Mouse (Mus musculus): ENCODE results near the gene Ewsr1. TPM values are rescaled to one million over a fixed set of nuclear protein-coding genes. Genes with fewer than 3 reads are reported as not detected.

Ewsr1 gene
- total RNA-seq, 4 experiments from 2014 or later = 291 to 340 (median 310) TPM

GRCm38 (mm10) chr11:5059230-5059629 lies 39.8 kb downstream of the Ewsr1 start:
- DNase-seq (ENCODE audit: low spot score in 2 of 2) = peak in 1 of 2 experiments; percentile 26

GRCm38 (mm10) chr11:5058783-5059182 lies 40.3 kb downstream of the Ewsr1 start:
- peak in 1 of 2 experiments; percentile 22 for DNase-seq (ENCODE audit: low spot score in 2 of 2)

DNA sequence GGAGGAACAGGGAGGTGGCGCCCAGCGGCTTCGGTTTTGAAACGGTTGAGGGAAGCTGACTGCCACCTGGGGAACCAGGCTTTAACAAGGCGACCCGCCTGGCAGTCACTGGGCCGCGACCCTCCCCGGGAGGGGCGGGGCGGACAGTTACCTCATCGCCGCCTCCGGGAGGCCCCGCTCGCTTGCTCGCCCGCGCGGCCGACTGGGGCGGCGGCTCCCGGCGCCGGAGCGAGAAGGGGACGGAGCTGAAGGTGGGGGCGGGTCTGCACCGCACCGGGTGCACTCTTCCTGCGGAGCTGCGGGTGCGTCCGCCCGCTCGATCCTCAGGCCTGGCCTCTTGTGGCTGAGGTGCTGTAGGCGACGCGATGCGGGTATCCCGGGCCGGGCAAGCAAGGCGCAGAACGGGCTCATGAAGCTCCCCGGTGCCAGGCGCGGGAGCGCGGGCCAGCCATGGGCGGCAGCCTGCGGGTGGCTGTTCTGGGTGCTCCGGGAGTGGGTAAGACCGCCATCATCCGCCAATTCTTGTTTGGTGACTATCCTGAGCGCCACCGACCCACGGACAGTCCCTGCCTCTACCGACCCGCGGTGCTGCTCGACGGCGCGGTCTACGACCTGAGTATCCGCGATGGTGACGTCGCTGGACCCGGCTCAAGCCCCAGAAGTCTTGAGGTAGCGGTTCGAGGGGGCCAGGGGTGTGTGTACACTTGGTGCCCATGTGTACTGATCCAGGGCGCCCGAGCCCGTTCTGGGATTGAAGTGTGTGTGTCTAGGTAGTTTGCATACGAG lies 41.0 kb downstream of the Ewsr1 start, which contains the start of gene Rasl10a:
TSS of gene Rasl10a (plus strand) at position 273 of the 786 bp plus-strand sequence.
- DNase-seq (ENCODE audit: low spot score in 2 of 2) = peak in 1 of 2 experiments; percentile 39

GRCm38 (mm10) chr11:5057541-5057855 lies 41.6 kb downstream of the Ewsr1 start:
- DNase-seq (ENCODE audit: low spot score in 2 of 2) = no peak

DNA sequence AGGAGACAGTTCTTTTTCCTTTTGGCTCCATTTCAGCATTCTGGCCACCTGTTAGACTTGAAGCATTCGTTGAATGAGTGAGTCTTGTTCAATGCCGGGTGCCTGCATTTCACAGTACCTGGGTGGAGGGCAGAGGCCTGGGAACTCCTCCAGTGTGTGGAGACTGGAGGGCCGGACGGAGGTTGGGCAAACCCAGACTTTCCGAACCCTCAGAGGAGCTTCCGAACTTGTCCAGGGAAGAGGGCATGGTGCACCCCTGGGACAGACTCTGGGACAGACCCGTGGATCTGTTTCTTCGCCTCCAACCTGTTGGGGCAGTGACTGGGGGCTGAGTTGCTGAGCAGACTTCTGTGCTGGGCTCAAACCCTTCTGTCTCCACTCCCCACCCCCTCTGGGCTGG lies 42.0 kb downstream of the Ewsr1 start:
- no peak for DNase-seq (ENCODE audit: low spot score in 2 of 2)

GRCm38 (mm10) chr11:5055945-5056938 lies 42.8 kb downstream of the Ewsr1 start:
- no peak for DNase-seq (ENCODE audit: low spot score in 2 of 2)

DNA sequence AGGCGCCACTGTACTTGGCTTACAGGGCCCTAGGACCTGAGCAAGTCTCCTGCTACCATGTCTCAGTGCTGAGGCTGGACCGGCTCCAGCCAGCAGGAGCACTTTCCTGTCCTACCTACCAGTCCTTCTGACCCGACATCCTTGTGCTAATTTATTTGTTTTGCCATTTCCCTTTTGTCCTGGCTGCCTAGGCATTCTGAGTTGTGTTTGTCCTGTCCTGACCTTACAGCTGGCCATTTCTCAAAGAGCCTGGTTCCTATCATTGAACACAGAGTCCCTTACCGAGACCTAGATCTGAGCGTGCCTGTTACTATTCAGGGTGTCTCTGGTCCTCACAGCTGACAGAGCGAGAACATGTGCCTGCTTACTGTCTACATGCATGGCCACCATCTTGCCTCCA lies 44.2 kb downstream of the Ewsr1 start:
- no peak for DNase-seq (ENCODE audit: low spot score in 2 of 2)

DNA sequence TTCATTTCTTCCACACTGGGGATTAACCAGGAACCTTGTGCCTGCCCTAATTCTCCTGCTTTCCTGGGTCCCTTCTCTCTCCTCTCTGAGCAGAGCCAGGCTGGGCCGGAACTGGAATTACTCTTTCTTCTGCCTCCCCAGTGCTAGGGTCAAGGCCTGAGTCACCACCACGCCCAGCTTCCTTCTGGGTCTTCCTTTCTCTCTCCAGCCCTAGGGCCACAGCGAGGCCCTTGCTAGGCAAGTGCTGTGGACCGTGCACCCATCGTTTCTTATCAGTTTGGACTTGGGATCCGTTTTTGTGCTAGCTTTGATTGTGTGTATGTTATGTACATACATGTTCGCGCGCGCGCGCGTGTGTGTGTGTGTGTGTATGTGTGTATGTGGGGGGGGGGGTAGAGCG lies 44.9 kb downstream of the Ewsr1 start:
- DNase-seq (ENCODE audit: low spot score in 2 of 2) = no peak

- peak in 1 of 2 experiments; percentile 86 for DNase-seq (ENCODE audit: low spot score in 2 of 2)
These were observed 46.7 kb downstream of the Ewsr1 start for GRCm38 (mm10) chr11:5052200-5052854.

- DNase-seq (ENCODE audit: low spot score in 2 of 2) = no peak
These were observed 47.4 kb downstream of the Ewsr1 start for GRCm38 (mm10) chr11:5051629-5052028.

GRCm38 (mm10) chr11:5046321-5046926 lies 52.6 kb downstream of the Ewsr1 start:
- DNase-seq (ENCODE audit: low spot score in 2 of 2) = peak in 1 of 2 experiments; percentile 63

GRCm38 (mm10) chr11:5042645-5043381 lies 56.3 kb downstream of the Ewsr1 start:
- DNase-seq (ENCODE audit: low spot score in 2 of 2) = no peak

DNA sequence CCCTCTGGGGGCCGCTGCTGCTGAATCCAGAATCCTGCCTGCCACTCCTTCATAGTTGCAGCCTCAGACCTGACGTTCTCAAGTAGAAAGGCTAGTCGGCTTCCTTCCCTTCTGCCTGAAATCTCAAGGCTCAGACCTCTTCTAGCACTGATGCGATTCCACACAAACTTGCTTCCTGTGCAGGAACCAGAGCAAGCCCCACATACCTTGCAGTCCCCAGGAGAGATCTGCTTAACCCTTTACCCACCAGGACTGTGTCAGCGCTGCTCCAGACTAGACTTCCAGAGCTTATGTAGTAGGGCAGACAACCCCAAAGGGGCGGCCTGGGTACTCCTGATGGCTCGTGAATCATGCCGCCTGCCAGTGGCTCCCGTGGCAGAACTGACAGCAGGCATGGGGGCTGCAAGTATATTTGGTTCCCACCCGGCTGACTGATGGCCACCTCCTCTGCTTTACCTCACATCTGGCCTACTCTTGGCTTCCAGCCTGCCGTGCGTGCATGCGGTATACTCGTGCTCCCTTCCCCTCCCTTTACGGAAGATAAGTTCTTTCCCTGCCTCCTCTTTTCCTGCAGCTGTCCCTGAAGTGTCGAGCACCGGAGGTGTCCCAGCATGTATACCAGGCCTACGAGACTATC lies 57.8 kb downstream of the Ewsr1 start:
- DNase-seq (ENCODE audit: low spot score in 2 of 2) = peak in 1 of 2 experiments; percentile 89

DNA sequence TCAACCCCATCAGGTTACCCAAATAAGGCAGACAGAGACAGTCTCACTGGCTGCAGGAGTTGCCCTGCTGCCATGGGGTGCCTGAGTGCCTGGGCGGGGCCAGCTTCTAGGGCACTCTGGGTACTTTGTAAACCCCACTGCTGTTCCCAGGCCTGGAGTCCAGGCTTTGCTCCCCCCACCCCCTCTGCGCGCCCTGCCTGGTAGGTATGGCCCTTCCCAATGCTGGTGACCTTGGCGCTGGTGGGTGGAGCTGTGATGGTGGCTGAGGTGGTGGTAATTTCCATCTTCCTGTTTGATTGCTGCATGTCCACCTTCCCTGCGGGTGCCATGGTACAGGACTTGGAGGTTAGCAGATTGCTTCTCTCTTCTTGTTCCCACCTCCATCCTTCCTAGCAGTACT lies 58.5 kb downstream of the Ewsr1 start:
- no peak for DNase-seq (ENCODE audit: low spot score in 2 of 2)

- no peak for DNase-seq (ENCODE audit: low spot score in 2 of 2)
These were observed 61.8 kb downstream of the Ewsr1 start for GRCm38 (mm10) chr11:5037146-5037854.

DNA sequence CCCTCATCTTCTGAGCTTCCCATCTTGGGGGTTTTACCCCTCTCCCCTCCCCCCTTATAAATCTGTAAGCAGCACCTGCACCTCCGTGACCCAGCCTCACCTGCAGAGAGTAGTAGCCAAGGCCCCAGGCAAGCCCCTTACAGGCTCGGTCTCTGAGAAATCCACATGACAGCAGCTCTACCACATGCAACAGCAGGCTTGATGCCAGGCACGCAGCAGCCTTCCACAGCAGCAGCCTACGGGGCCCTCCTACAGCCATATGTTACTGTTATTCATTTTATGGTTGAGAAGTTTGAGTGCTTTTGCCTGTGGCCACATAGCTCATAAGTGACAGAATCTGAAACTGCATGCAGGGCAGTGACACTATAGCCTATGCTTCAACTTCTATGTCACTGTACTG lies 63.6 kb downstream of the Ewsr1 start:
- DNase-seq (ENCODE audit: low spot score in 2 of 2) = peak in 1 of 2 experiments; percentile 91

DNA sequence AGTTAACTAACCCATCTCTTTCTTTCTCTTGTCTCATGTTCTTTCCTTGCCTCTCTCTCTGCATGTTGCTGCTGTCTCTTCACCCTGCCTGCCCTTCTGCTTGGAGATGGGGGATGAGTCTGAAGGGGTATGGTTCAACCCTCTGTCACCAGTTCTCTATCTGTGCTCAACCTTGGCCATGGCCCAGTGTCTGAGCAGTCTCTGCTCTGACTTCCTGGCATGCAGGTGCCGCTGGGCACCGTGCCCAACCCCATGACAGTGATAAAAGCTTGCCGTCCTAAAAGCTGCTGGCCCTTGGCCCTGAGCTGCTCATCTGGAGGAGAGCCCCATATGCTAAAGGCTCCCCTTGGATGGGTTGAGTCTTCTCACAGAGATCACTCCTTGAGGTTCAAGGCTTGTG lies 65.9 kb downstream of the Ewsr1 start:
- no peak for DNase-seq (ENCODE audit: low spot score in 2 of 2)

DNA sequence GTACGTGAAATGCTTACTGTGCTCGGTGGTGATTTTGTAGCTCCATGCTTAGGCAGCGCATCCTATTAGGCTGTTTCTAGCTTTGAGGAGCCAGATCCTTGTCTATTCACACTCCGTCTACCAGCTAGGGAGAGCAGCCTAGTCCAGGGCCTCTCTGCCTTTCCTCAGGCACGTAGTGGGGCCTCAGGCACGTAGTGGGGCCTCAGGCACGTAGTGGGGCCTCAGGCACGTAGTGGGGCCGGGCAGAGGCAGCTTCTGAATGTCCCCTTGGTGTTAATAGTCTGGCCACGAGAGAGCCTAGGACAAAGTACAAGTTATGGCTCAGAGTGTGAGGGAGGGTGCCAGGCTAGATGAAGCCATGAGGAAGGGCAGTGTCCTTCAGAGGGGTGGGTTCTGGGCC lies 66.4 kb downstream of the Ewsr1 start:
- DNase-seq (ENCODE audit: low spot score in 2 of 2) = no peak

DNA sequence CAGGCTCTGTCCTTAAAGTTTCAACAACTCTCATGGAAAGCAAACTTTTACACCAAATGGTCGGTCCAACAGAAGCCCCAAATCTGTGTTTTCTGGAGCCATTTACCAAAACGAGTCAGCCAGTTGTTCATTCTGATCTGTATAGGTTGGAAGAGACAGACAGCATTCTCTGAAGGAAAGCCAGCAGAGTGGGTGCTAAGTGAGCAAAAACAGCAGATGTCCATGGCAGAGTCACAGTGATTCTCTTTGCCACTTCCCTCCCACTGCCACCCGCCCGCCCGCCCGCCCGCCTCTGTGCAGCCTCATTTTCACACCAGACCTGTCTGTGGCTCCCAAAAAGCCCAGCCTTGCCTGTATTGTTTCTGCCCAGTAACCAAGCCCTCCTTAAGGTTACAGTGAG lies 70.8 kb downstream of the Ewsr1 start:
- DNase-seq (ENCODE audit: low spot score in 2 of 2) = peak in 1 of 2 experiments; percentile 78
